Mouse (Mus musculus): ENCODE results near the gene Atp1a1. TPM values are rescaled to one million over a fixed set of nuclear protein-coding genes. Genes with fewer than 3 reads are reported as not detected.
A peak's percentile ranks its signal among the peaks of the same experiment; 100 is the strongest.

Atp1a1 gene
- total RNA-seq, 2 experiments from 2014 or later: 434 to 467 TPM

DNA sequence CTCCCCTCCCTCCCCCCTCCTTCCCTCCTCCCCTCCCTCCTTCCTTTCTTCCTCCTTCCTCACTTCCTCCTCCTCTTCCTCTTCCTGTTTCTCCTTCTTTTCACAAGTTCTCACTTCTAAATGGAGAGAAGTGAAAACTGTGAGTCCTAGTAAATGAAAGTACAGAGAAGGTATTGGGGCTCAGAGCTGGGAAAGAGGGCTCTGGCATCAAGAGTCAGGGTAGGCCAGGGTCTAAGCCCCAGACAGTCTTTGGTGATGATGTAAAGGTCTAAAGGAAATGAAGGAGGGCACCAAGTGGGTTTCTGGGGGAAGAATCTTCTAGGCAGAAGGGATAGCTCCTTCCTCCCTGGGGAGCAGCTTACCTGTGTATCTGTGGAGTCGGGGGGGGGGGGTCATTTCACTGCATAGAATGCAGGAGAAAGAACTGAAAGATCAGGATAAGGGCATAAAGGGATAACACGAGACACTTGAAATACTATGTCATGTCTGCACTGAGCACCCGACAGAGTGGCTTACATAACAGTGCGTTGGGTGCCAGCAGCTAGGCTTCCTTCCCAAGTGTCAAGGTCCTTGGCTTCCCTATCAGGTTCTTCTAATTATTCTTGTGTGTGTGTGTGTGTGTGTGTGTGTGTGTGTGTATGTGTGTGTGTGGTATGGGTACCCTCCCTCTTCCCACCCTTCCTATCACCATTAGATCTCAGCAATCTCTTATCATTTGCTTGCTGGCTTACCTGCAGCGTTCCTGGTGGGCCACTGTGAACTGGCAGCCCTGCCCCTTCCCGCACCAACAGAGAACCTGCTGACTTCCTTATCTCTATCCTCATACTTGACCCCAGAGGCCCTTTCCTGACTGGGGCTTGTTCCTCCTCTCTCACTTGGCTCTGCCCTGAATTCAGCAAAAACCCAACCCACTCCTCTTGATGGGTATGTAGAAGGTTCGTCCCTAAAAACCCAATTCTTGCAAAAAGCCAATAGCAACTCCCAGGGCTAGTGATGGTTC is 51.6 kb downstream of the Atp1a1 start:
- DNase-seq: peak; percentile 66

DNA sequence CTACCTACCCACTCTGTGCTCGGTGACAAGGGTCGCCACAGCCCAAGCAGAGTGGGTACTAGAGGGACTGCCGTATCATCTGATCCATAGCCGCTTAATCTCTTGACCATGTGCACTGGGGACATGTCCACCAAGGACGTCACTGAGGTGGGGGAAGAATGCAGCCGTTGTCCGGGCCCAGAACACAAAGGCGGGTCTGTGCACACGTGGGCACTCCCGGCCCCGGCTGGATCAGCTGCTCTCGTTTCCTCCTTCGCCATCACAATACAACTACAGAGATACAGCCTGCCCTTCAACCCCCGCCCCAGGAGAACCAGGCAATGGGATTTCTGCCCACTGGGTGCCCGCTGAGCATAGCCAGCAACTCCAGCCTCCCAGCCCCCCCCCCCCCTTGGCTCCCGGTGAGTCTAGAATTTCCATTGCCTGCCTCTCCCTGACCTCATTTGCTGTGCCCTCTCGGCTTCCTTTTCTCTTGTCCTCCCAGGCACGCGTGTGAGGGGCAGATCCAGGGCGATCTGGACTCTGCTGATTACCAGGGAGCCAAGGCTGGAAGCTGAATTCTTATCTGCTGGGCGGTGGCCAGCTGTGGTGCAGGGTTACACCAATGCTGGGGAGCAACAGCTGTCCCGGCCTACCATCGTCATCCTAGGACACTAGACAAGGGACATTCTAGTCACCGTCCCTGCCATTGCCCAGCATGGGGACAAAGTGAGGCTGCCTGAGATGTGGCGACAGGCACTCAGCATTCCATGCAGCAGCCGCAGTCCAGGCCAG is 52.8 kb downstream of the Atp1a1 start:
- peak; percentile 81 for DNase-seq

DNA sequence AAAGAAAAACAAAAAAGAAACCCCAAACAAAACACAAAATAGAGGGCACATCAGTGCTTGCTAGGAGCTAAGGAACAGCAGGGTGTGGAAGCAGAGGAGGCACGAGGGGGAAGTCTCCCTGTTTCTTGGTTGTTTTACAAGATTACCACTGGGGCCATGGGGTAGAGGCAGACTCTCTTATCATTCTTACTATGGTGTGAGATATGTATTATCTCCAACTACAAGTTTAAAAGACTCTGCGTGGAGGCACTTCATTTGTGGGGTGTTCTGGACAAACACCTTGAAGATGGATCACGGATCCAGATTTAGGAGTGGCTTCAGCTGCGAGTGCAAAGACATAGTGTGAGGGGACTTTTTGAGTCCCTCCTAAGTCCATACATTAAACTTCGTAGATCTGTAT is 54.7 kb downstream of the Atp1a1 start:
- no peak for DNase-seq

DNA sequence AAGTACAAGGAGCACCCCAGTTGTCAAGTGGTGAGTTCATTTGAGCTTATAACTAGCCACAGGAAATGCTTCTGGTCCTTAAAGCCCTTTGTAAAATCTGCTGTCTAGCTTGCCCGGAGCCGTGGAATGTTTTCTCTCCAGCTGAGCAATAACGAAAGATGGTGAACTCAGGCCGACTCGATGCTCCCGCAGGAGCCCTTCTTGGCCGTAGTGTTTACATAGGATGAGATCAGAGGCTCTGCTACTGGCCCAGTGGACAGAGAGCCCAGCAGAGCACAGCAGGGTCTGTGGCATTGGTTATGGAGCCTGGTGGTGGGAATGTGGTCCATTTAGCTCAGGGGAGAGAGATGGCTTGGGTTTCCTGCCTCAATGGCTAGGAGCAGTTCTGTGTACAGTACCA is 60.4 kb downstream of the Atp1a1 start:
- DNase-seq: no peak

DNA sequence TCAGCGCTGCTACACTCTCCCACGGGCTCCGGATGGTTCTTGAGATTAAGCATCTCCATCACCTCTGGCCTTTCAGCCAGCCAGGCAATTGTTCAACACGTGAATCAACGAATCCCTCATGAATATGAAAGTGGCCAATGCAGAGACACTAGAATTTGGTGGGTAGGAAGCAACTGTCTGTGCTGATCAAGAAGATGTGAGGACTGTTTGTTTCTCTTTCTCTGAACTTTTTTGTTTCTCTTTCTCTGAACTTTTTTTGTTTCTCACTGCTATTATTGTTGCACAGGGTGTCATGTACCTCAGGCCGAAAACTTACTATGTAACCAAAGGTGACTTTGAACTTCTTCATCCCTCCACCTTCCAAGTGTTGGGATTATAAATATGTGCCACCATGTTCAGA is 62.9 kb downstream of the Atp1a1 start:
- no peak for DNase-seq

DNA sequence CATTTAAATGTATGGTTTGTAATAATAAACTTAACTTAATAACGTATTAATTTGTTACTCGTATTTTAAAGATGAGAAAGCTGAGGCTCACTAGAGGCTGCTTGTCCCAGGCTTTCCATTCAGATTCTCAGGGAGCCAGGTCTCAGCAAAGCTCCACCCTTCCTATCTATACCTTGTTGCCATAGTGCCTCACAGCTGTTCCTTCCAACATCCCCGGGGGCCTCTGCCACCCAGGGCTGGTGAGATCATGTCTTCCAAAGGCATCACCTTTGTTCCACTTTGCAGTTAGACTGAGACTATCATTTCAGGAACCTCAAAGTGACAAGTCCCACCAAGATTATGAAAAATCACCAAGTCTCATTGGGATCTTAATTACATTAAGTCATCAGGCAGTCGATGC is 63.9 kb downstream of the Atp1a1 start:
- DNase-seq: no peak

DNA sequence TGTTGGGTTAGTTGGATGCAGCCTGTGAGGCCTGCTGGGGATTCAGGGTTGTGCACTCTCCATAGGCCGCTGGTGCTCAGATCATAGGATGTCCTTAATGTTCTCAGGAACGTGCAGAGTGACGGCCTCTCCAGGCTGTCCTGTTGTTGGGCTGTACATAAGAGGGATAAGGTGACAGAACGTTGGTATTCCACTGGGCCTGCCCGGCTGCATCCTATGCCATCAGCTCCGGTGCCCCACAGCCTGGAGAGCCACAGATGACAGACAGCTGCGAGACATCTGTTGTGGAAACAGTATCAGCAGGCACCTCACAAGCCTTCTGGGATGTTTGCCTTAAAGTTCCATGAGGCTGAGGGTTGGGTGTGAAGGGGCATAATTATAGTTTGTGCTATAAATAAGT is 68.2 kb downstream of the Atp1a1 start:
- DNase-seq: no peak

DNA sequence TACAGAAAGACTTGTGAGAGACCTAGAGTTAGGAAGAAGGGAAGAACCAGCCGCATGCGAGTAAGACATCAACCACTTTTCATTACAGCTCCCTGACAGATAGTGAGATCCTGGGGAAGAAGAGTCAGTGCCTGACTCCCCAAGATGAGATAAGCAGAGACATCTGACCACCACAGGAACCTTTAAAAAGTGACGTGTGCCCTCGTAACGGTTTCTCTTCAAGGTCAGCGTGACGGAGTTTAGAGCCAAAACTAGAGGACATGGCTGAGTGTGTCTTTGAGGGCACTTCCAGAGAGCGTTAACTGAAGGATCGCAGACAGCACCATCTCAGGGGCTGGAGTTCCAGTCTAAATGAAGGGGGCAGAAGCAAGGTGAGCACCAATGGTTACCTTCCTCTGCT is 70.2 kb downstream of the Atp1a1 start:
- no peak for DNase-seq

DNA sequence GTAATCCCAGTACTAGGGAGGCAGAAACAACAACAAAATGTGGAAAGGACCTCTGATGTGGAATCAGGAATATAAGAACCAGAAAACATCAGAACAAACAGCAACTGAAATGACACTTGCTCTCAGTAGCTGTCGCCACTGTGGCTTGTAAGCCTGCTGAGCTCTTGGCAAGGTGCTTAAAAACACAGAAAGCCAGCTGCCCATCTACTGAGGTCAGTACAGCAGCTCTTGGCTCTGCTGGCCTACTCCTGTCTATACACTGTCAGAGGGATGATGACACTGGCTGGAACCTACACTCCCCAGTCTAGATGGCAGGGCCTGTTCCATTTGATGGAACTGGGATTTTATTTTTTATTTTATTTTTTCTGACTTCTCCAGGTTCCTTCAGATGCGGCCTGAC is 71.1 kb downstream of the Atp1a1 start:
- no peak for DNase-seq

DNA sequence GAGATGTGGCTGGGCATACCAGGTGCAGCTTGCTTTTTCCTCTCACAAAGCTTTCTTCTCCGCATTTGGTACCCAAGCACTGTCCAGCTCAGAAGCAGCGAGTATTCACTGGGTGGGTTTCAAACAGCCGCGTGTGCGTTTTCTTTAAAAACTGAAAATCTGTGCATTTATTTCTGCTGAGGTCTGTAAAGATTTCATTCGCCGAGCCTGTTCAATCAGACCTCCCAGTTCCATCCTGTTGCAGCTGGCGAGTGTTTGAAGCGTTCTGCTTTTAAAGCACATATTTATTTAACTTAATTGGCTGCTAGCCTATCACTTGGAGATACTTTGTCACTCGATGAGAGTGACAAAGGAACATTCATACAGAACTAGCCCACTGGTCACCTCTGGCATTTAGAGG is 73.6 kb downstream of the Atp1a1 start:
- DNase-seq: no peak

DNA sequence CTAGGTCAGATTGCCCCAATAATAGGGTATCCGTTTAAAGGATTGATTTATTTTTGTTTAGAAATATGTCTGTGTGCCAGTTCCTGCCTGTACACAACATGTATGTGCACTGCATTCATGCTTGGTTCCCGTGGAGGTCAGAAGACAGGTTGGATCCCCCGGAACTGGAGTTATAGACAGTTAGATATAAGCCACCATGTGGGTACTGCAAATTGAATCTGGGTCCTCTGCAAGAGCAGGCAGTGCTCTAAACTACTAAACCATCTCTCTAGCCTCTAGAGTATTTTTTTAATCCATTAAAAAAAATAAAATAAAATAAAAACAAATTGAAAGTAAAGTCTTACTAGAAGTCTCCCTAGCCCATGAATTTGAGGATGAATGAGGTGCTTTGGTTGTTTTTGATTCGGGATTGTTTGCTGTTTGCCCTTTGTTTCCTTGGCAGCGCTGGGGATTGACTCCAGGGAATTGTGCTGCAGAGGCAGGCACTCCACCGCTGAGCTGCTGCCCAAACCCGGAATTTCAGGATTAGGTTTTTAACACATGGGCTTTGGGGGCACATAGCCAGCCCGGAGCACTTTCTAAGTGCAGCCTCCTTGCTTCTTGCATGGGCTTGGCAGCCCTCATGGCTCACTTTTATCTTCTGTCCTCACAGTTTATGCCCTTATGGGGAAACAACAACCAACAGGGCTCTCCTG is 75.4 kb downstream of the Atp1a1 start:
- DNase-seq: peak; percentile 56

DNA sequence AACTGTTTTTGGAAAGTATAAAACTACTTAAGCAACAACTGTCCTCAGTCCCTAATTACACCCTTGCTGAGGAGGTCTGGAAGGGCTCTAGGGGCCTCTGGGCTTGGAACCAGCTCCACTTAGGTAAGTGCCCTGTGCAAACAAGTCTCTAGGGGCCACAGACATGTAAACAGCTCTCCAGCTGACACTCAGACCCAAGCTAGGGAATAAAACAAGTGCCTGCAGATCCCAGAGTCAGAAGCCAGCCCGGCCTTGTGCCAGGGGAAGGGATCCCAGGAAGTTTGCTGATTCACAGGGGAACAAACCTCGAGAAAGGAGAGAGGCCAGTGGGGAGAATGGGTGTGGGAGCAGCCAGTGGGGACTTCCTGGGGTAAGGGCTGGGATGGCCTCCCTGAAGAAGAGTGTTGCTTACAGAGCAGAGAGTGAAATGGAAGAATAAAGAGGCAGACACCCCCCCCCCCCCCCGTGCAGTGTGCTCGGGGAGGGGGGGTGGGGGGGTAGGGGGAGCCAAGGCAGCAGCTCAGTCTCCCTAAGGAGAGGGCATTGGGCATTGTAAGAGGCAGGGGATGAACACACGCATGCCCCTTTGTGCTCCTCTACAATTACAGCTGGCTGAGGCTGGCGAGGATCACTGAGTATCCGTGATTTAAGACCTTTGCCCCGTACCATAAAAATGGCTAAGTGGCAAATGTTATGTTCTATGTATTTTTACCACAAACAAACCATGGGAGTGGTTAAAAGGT is 76.2 kb downstream of the Atp1a1 start:
- DNase-seq: peak; percentile 83

DNA sequence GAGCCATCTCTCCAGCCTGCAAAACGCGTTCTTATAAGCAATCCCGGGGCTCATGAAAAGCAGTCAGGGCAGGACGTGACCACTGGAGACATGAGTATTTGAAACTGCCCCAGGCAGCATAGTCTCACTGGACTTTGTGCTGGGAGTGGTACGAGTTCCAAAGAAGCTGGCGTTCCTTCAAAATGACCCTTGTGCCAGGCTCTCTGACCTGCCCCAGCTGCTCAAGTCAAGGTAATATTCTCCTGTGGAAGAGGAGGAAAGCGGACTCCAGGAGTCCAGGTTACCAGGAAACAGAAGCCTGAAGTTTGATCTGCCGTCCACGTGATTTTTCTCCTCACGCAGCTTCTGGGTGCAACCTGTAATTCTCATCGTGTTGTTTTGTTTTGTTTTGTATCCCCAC is 77.9 kb downstream of the Atp1a1 start:
- DNase-seq: peak; percentile 60

Other genes with a start within 250 kb of the Atp1a1 start
- 10 to 100 TPM in 1 of 2 experiments, 1 to 10 TPM in 1; 8.1 to 10.1 TPM for gene Igsf3, start 227.6 kb downstream of the Atp1a1 start, total RNA-seq (2021)
- gene Mab21l3, start 244.3 kb upstream of the Atp1a1 start, total RNA-seq (2021): under 1 TPM; 0.24 to 0.48 TPM

Measured in adrenal gland, postnatal 10 days (tissue).